Mouse (Mus musculus) C2C12 (cell line): ENCODE data around the gene Psma4.

Source experiments
- CEBPB ChIP-seq: IDR thresholded peaks from one replicate; pipeline ENCODE4 v1.6.1; 2011; ENCODE audit warnings: low read depth, mild to moderate bottlenecking, control low read depth, moderate library complexity
- CTCF ChIP-seq: IDR thresholded peaks from one replicate; pipeline ENCODE4 v1.5.1; 2011; ENCODE audit not compliant: control insufficient read depth, insufficient read depth, insufficient read length
- MAX ChIP-seq: IDR thresholded peaks from one replicate; pipeline ENCODE4 v1.6.1; 2011; ENCODE audit warnings: mild to moderate bottlenecking, control low read depth
- MYOG ChIP-seq: IDR thresholded peaks from one replicate; pipeline ENCODE4 v1.6.1; 2011; ENCODE audit not compliant: control insufficient read depth, insufficient read length; ENCODE audit errors: extremely low read depth
- USF1 ChIP-seq: IDR thresholded peaks from one replicate; pipeline ENCODE4 v1.6.1; 2011; ENCODE audit warnings: low read depth, mild to moderate bottlenecking, control low read depth, moderate library complexity

DNA sequence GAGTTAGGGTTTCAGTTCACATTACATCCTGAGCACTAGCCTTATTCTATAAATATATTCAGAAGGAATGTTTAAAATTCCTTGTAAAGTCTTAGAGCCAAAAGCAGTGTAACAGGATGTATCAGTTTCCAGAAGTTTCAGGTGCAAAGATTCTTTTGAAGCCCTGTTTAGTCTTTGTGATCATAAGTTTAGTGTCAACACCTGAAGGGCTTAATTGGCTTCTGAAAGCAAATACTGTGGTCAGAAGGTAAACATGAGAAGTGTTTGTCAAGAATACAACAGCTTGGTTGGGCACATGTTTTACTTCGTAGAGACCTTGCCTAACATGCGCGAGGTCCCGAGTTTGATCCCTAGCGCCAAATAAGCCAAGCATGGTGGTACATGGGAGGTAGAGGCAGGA is 31.8 kb upstream of the Psma4 start:
- TF ChIP-seq CTCF (no peak), USF1 (no peak), MAX (no peak), CEBPB (no peak), MYOG (no peak)
